Mouse (Mus musculus): Measurements from ENCODE around the gene Ceacam9.
A peak's percentile ranks its signal among the peaks of the same experiment; 100 is the strongest.
"Not testable (repeated sequence)": the region's sequence is repeated elsewhere in the genome, so short reads cannot be mapped to it uniquely, and the experiment has no call there.

Gene Ceacam9

DNA sequence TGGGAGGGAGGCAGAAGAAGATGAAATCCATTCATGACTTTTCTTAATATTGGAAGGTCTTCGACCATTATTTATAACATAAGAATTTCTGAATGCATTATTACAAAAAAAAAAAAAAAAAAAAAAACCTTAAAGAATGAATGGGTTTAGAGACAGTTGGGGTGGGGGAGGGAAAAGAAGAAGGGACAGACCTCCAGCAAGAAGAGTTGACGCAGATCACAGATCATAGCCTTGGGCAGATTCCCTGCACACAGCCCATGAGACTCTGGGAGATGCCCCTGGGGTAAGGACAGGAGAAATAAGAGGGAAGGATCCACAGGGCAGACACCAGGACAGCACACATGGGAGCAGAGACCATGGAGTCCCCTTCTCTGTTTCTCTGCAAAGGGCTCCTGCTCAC lies at the start of gene Ceacam9:
Ceacam9 (plus strand) TSS at position 301 of the 400 bp plus-strand sequence.
- no peak for DNase-seq (ENCODE audit: low read depth, low spot score)

- no peak for DNase-seq (ENCODE audit: low read depth, low spot score)
These were observed 47.9 kb upstream of the Ceacam9 start for GRCm38 (mm10) chr7:16673823-16674222.

GRCm38 (mm10) chr7:16674699-16675098 lies 47.0 kb upstream of the Ceacam9 start:
- DNase-seq (ENCODE audit: low read depth, low spot score), result not testable (repeated sequence)

- DNase-seq (ENCODE audit: low read depth, low spot score), result no peak
These were observed 46.1 kb upstream of the Ceacam9 start, which contains the start of gene Ceacam15 for GRCm38 (mm10) chr7:16675605-16676004. Ceacam15 (minus strand) TSS chr7:16675705.

GRCm38 (mm10) chr7:16680194-16680593 lies 41.5 kb upstream of the Ceacam9 start:
- DNase-seq (ENCODE audit: low read depth, low spot score), result not testable (repeated sequence)

GRCm38 (mm10) chr7:16689196-16689595 lies 32.5 kb upstream of the Ceacam9 start:
- DNase-seq (ENCODE audit: low read depth, low spot score), result no peak

DNA sequence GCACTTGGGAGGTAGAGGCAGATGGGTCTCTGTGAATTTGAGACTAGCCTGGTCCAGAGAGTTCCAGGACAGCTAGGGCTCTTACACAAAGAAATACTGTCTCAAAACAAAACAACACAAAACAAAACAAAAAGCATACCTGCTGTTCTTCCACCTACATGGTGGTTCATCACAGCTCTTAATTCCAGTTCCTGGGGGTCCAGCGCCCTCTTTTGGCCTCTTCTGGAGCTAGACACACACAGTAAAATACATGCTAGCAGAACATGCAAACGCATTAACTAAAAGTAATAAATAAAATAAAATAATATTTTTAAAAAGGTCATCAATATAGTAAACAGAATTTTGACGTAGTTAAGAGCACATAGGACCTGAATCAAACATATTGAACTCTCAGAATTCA lies 26.7 kb upstream of the Ceacam9 start:
- DNase-seq (ENCODE audit: low read depth, low spot score), result no peak

- DNase-seq (ENCODE audit: low read depth, low spot score), result no peak
These were observed 22.7 kb upstream of the Ceacam9 start for GRCm38 (mm10) chr7:16699042-16699441.

GRCm38 (mm10) chr7:16700583-16700982 lies 21.1 kb upstream of the Ceacam9 start:
- DNase-seq (ENCODE audit: low read depth, low spot score), result no peak

DNA sequence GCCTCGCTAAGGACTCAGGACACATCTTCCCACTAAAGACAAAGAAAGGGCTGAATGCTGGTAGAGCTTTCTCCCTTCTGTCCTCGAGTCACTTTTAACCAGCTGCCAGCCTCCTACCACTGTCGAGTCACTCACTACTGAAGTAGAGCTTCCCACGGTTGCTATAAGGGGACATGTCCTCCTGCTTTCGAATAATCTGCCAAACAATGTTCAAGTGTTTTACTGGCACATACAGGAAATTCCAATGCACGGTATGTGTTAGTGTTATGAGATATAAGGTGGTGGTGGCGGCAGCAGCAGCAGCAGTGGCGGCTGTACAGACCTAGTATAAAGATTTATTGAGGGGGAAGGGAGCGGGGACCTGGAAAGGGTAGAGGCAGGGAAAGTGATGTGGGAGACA lies 15.3 kb upstream of the Ceacam9 start:
- DNase-seq (ENCODE audit: low read depth, low spot score), result no peak

- DNase-seq (ENCODE audit: low read depth, low spot score), result no peak
These were observed 13.5 kb upstream of the Ceacam9 start for GRCm38 (mm10) chr7:16708244-16708643.

- DNase-seq (ENCODE audit: low read depth, low spot score), result no peak
These were observed 11.1 kb upstream of the Ceacam9 start for GRCm38 (mm10) chr7:16710604-16711003.

- no peak for DNase-seq (ENCODE audit: low read depth, low spot score)
These were observed 8.9 kb upstream of the Ceacam9 start for GRCm38 (mm10) chr7:16712633-16713415.

DNA sequence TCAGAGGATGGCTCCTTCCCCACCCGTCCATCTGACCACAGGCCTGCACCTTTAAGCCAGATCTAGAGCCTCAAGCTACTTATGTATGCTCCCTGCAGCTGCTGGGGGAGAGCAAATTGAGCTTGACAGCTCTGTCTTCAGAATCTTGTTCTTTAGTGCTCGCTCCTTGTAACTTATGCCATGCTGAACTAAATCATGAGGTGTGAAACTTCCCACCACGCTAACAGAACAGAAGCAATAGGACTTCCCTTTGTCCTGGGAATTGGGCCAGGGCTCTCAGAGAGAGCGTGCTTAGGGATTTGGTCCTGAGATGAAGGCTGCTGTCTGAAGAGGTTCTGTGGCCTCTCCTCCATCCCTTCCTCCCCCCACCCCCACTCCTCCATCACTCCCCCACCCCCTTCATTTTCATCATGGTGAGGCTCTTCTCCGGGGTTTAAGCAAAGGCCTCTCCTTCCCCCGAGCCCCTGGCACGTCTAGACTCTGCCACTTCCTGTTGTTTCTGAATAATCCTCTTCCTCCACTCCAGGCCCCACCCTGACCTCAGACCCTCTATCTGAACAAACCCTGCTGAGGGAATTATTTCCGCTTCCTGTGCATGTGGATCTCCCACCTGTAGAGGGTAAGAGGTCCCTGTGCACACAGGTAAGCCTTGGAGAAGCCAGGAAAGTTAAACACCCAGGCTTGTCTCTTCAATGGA lies 5.1 kb upstream of the Ceacam9 start:
- not testable (repeated sequence) for DNase-seq (ENCODE audit: low read depth, low spot score)

DNA sequence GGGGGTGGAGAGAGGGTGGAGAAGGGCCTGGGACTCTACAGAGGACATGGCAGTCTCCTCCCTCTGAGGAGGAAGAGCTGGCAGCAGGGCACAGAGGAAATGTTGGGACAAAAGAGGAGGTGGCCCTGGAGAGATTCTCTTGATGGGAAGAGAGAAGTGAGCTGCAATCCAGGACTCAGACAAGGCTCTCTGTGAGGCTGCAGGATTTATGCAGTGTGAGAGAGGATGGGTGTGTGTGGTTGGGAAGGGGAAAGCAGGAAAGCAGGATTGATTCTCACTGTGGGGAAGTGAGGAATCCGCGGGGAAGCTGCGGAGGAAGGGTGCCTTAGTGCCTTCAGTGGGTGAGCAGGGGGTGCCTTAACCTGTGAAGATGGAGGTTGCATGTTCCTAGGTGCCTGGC lies 761 bp downstream of the Ceacam9 start:
- DNase-seq (ENCODE audit: low read depth, low spot score), result not testable (repeated sequence)

DNA sequence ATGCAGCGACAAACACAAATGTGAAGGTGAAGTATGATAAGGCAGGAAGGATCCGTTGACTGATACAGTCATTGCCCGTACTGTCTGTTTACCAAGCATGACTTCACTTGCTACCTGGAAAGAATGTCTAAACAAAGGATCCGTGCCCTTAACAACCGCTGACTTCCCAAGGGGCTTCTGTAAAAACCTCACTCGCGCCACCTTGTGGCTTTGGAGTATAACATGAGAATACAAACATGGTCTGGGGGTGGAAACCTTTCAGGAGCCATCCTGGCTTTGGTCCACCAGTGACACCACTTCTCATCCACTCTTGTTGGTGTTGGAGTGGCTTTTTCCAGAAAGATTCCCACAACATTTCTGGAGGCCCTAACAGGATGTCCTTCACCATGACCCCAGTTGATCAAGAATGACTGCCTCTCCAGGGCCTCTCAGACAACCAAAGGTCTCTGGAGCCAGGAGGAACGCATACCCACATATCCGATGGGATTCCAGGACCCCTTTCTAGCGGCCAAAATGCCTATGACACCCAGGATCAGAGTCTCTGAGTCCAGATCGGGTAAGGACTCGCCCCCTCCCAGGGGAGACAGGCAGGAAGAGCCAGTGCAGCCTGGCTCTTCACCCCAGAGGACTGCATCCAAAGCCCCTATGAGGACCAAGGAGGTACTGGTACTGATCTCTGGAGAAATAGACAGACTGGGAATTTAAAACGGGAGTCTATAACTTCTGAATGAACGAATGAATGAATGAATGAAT lies 7.0 kb downstream of the Ceacam9 start:
- peak; percentile 79 for DNase-seq (ENCODE audit: low read depth, low spot score)

DNA sequence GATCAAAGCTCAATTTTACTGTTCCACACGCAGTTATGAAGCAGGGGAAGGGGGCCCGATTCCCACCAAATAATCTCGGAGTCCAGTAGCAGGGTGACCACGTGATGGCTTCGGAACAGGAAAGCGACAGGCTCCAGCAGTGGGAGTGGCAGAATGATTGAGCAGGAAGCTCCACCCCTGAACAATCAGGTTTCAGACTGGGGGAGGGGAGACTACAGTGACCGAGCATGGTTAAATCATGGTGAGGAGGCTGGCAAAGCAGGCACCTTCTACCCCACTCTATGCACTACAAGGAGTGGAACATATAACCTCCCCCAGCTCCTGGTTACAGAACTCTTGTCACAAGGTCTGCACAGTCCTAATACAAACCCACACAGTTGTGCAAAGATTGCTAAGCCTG lies 7.8 kb downstream of the Ceacam9 start:
- not testable (repeated sequence) for DNase-seq (ENCODE audit: low read depth, low spot score)

DNA sequence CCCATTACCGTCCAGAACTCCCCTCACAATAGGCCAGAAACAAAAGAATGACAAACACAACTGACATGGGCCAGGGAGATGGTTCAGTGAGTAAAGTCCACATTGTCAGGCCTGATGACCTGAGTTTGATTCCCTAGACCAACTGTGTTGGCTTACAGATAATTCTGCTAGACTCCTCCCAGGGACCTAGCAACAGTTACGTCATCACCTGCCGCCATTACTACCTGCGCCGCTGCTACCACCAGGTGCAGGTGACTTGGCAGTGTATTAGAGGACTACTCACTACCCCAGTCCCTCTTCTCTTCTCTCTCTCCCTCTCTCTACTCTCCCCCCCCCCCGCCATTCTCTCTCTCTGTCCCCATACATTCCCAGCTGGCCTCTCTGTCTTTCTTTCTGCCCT lies 9.1 kb downstream of the Ceacam9 start:
- no peak for DNase-seq (ENCODE audit: low read depth, low spot score)

GRCm38 (mm10) chr7:16731893-16732422 lies 10.2 kb downstream of the Ceacam9 start:
- DNase-seq (ENCODE audit: low read depth, low spot score), result no peak

- DNase-seq (ENCODE audit: low read depth, low spot score), result no peak
These were observed 15.9 kb downstream of the Ceacam9 start for GRCm38 (mm10) chr7:16737606-16738072.

DNA sequence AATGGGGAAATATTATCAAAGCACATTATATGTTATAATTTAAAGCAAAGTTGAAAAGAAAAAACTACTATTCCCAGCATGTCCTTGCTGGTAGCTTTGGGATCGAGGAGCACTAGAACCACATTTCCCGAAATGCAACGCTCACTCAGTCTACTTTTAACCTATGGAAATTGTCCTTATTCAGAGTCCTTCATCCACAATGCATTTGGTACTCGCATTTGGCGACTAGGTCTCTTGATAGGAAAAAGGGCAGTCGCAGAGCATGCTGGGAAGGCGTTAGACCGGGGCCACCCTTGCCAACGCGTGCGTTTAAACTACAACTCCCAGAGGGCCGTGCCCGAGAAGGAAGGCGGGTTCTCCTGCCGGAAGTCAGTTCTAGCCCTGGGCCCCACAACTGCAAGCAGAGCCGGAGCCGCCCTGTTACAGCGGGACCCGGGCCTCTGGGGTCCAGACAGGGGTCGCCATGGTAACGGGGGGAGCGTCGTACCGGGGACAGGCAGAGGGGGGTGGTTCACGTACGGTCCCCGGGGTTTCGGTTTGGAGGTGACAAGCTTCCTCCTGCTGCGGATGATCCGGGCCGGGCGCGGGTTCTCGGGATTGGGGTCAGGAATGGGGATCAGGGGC lies 16.5 kb downstream of the Ceacam9 start, which contains the start of gene Ap2s1:
Ap2s1 (plus strand) TSS at position 338 of the 624 bp plus-strand sequence.
- peak; percentile 95 for DNase-seq (ENCODE audit: low read depth, low spot score)

Data from embryo, embryonic 11.5 days (tissue).